Mouse (Mus musculus): Measurements from ENCODE around the gene Mphosph8. TPM values are rescaled to one million over a fixed set of nuclear protein-coding genes. Genes with fewer than 3 reads are reported as not detected.
A peak's percentile ranks its signal among the peaks of the same experiment; 100 is the strongest.

Gene Mphosph8
- 10 to 100 TPM; 13.6 to 16.6 TPM for total RNA-seq (2021)
- long read RNA-seq, experiment 1, transcript Mphosph8-201 (14 exons, 2,939 nt), result major isoform, 27 of 35 reads
- long read RNA-seq, experiment 1, partial matches to known transcripts, result 0 of 35 reads
- long read RNA-seq, experiment 1, other reads (novel, unspliced or antisense), result 8 of 35 reads
- long read RNA-seq, experiment 2, transcript Mphosph8-201 (14 exons, 2,939 nt), result major isoform, 12 of 21 reads
- long read RNA-seq, experiment 2, partial matches to known transcripts, result 4 of 21 reads
- long read RNA-seq, experiment 2, other reads (novel, unspliced or antisense), result 5 of 21 reads

GRCm38 (mm10) chr14:56667969-56668802 is at the start of gene Mphosph8:
Gene Mphosph8, plus strand, starts transcription at chr14:56668248.
- DNase-seq, result peak; percentile 97

- no peak for DNase-seq
Measured at GRCm38 (mm10) chr14:56620425-56620824, 47.6 kb upstream of the Mphosph8 start.

- DNase-seq, result no peak
Measured at GRCm38 (mm10) chr14:56626202-56626601, 41.8 kb upstream of the Mphosph8 start.

GRCm38 (mm10) chr14:56628336-56628735 is 39.7 kb upstream of the Mphosph8 start:
- no peak for DNase-seq

GRCm38 (mm10) chr14:56631109-56631508 is 36.9 kb upstream of the Mphosph8 start:
- no peak for DNase-seq

- no peak for DNase-seq
Measured at GRCm38 (mm10) chr14:56647206-56647605, 20.8 kb upstream of the Mphosph8 start.

- no peak for DNase-seq
Measured at GRCm38 (mm10) chr14:56649448-56649847, 18.6 kb upstream of the Mphosph8 start.

GRCm38 (mm10) chr14:56665651-56666050 is 2.4 kb upstream of the Mphosph8 start:
- DNase-seq, result no peak

GRCm38 (mm10) chr14:56666909-56667308 is 1.1 kb upstream of the Mphosph8 start:
- no peak for DNase-seq

- no peak for DNase-seq
Measured at GRCm38 (mm10) chr14:56669046-56669620, 1.1 kb downstream of the Mphosph8 start.

GRCm38 (mm10) chr14:56685426-56685825 is 17.4 kb downstream of the Mphosph8 start:
- DNase-seq, result no peak

GRCm38 (mm10) chr14:56689116-56689515 is 21.1 kb downstream of the Mphosph8 start:
- no peak for DNase-seq

- DNase-seq, result no peak
Measured at GRCm38 (mm10) chr14:56689766-56690165, 21.7 kb downstream of the Mphosph8 start.

GRCm38 (mm10) chr14:56695495-56695894 is 27.4 kb downstream of the Mphosph8 start:
- DNase-seq, result no peak

- no peak for DNase-seq
Measured at GRCm38 (mm10) chr14:56697836-56698235, 29.8 kb downstream of the Mphosph8 start.

- no peak for DNase-seq
Measured at GRCm38 (mm10) chr14:56702644-56703043, 34.6 kb downstream of the Mphosph8 start.

GRCm38 (mm10) chr14:56705687-56706086 is 37.6 kb downstream of the Mphosph8 start:
- DNase-seq, result no peak

- no peak for DNase-seq
Measured at GRCm38 (mm10) chr14:56726493-56726892, 58.4 kb downstream of the Mphosph8 start.

GRCm38 (mm10) chr14:56740175-56740574 is 72.1 kb downstream of the Mphosph8 start:
- DNase-seq, result no peak

Data from gastrocnemius, postnatal 10 days (tissue).